Mouse (Mus musculus): ENCODE measurements around the gene Ptgdr.
"Not testable (repeated sequence)": the region's sequence is repeated elsewhere in the genome, so short reads cannot be mapped to it uniquely, and the experiment has no call there.

The Ptgdr gene

DNA sequence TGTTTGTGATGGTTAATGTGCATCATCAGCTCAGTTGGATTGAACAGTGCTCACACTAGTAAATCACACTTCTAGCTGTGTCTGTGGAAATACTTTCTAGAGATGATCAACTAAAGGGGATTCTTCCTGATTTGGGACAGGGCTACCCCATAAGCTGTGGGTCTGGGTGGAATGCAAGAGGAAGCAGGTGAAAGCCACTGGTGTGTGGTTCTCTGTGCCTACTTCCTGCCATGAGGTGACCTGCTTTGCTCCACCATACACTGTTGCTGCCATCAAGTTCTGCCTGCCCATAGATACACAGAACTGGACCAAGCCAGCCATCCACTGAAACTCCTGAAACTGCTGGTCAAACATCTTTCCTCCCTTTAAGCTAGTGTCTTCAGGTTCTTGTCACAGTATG is 46.0 kb downstream of the Ptgdr start:
- not testable (repeated sequence) for DNase-seq (ENCODE audit: low spot score in 2 of 2)
